Mouse (Mus musculus) megakaryocyte, embryonic 14.5 days (primary cell): ENCODE data around the gene Gm7942. TPM values are rescaled to one million over a fixed set of nuclear protein-coding genes. Genes with fewer than 3 reads are reported as not detected.
"Not testable (repeated sequence)": the region's sequence is repeated elsewhere in the genome, so short reads cannot be mapped to it uniquely, and the experiment has no call there.

Source experiments
- H3K27me3 ChIP-seq: replicated peaks from 2 replicates; pipeline ENCODE3; 2012; ENCODE audit warnings: inconsistent platforms
- H3K36me3 ChIP-seq: replicated peaks from 2 replicates; pipeline ENCODE3; 2012; ENCODE audit warnings: low read length, inconsistent platforms, mixed read lengths
- H3K4me1 ChIP-seq: 2 replicates; pipeline ENCODE4 v1.6.1; 2012; ENCODE audit warnings: inconsistent platforms
- H3K4me3 ChIP-seq: replicated peaks from 2 replicates; pipeline ENCODE3; 2012; ENCODE audit warnings: moderate library complexity, mild to moderate bottlenecking, inconsistent platforms
- H3K9me3 ChIP-seq: 2 replicates; pipeline ENCODE4 v1.6.1; 2012; ENCODE audit warnings: inconsistent platforms
- polyA plus RNA-seq: library from polyadenylated mRNA; stranded (reverse); fragments of >175 nt; gene quantifications from 2 replicates; pipeline ENCODE4 v1.2.3, GENCODE M21; 2012; ENCODE audit warnings: low replicate concordance; ENCODE audit not compliant: insufficient read depth

The Gm7942 gene
- not detected in 2 replicates for polyA plus RNA-seq

DNA sequence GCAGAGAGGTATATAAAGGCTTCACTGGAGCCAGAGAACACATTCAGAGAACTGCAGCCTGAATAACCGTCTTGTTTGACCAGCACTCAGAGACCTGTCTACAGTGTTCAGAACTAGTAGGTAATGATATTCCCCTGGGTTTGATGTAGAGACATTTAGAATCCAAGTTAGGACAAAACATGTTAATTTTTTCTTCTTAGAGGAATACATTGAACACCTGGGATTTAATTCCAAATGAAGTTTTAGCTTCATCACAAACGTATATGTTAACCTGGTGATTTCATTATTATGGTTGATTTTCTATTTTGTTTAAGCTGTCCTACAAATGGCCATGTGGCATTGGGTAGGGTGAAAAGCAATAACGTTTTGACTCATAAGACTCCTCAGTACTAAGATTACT lies at the start of gene Gm7942:
Gm7942 (plus strand) TSS at position 301 of the 400 bp plus-strand sequence.
- not testable (repeated sequence) for H3K9me3 ChIP-seq, H3K36me3 ChIP-seq, H3K27me3 ChIP-seq, H3K4me1 ChIP-seq, H3K4me3 ChIP-seq

Other genes starting within 250 kb of the Gm7942 start
- not detected in 2 replicates for gene Gm3183, start 241.5 kb upstream of the Gm7942 start, polyA plus RNA-seq
- not detected in 2 replicates for gene Gm6367, start 118.3 kb upstream of the Gm7942 start, polyA plus RNA-seq
- not detected in 2 replicates for gene Gm16513, start 75.7 kb downstream of the Gm7942 start, polyA plus RNA-seq
- not detected in 2 replicates for gene Gm10424, start 165.8 kb downstream of the Gm7942 start, polyA plus RNA-seq
- not detected in 2 replicates for gene Gm3259, start 199.0 kb downstream of the Gm7942 start, polyA plus RNA-seq